Mouse (Mus musculus) hindbrain, embryonic 13.5 days (tissue): ENCODE results near the gene Rtn4r. TPM values are rescaled to one million over a fixed set of nuclear protein-coding genes. Genes with fewer than 3 reads are reported as not detected.

Experiments
- ATAC-seq: fragments of 200-750 bp; cut with Nextera tagmentation; 2 replicates; pipeline ENCODE4 v1.8.0; 2017; ENCODE audit warnings: moderate TSS enrichment; ENCODE audit not compliant: low FRiP score
- H3K27ac ChIP-seq: fragments of 300-500 bp; sonication (generic); 2 replicates; pipeline ENCODE4 v1.5.1; 2015; ENCODE audit warnings: inconsistent platforms, mild to moderate bottlenecking, moderate library complexity
- H3K27me3 ChIP-seq: fragments of 300-500 bp; sonication (generic); 2 replicates; pipeline ENCODE4 v1.6.1; 2015; ENCODE audit warnings: mild to moderate bottlenecking, inconsistent platforms
- H3K36me3 ChIP-seq: fragments of 300-500 bp; sonication (generic); 2 replicates; pipeline ENCODE4 v1.6.1; 2015; ENCODE audit warnings: mild to moderate bottlenecking, inconsistent platforms
- H3K4me1 ChIP-seq: fragments of 300-500 bp; sonication (generic); replicated peaks from 2 replicates; pipeline ENCODE4 v1.6.1; 2015; ENCODE audit warnings: inconsistent platforms
- H3K4me2 ChIP-seq: fragments of 300-500 bp; sonication (generic); 2 replicates; pipeline ENCODE4 v1.6.1; 2015; ENCODE audit warnings: inconsistent platforms, mild to moderate bottlenecking, moderate library complexity
- H3K4me3 ChIP-seq: fragments of 300-500 bp; sonication (generic); 2 replicates; pipeline ENCODE4 v1.5.1; 2015; ENCODE audit warnings: mild to moderate bottlenecking, inconsistent platforms
- H3K9ac ChIP-seq: fragments of 300-500 bp; sonication (generic); 2 replicates; pipeline ENCODE4 v1.6.1; 2015; ENCODE audit warnings: mild to moderate bottlenecking, inconsistent platforms
- H3K9me3 ChIP-seq: fragments of 300-500 bp; sonication (generic); 2 replicates; pipeline ENCODE4 v1.6.1; 2016; ENCODE audit warnings: inconsistent platforms
- WGBS: fragments of 180-500 bp; shearing (Covaris S2); methylation state at CpG from one replicate; pipeline ENCODE4 v1.1.7; 2015; 5-methylcytosine and 5-hydroxymethylcytosine counted together
- polyA plus RNA-seq: library from polyadenylated mRNA; unstranded; fragments of >200 nt; fragmentation: Nextera tagmentation; extraction: Ambion mirVana; gene quantifications from 2 replicates; pipeline ENCODE4 v1.2.1, GENCODE M21; 2015

The Rtn4r gene
- polyA plus RNA-seq, 1 experiment from 2014 or later, result 14.0 TPM

GRCm38 (mm10) chr16:18103808-18104207, 23.6 kb upstream of the Rtn4r start:
- Histone ChIP-seq H3K27ac (no peak overlapping the region), H3K9ac (no peak overlapping the region), H3K4me2 (no peak overlapping the region), H3K36me3 (no peaks in the 10 kb centered on the region), H3K9me3 (no peaks in the 10 kb centered on the region), H3K4me3 (no peak overlapping the region), H3K4me1 (0 out of 2 replicates have a peak, but pooled peaks cover 2% of the 10 kb centered on the region), H3K27me3 (no peaks in the 10 kb centered on the region)
- 42% methylated on average over 6 of the region's 6 CpGs for WGBS
- no peak for ATAC-seq

GRCm38 (mm10) chr16:18108221-18108966, 19.0 kb upstream of the Rtn4r start:
- Histone ChIP-seq H3K27me3 (no peaks in the 10 kb centered on the region), H3K36me3 (no peaks in the 10 kb centered on the region), H3K4me1 (0 out of 2 replicates have a peak, but pooled peaks cover 2% of the 10 kb centered on the region), H3K27ac (no peak overlapping the region), H3K4me2 (no peak overlapping the region), H3K9me3 (no peaks in the 10 kb centered on the region), H3K9ac (no peak overlapping the region), H3K4me3 (no peak overlapping the region)
- WGBS, result 61% methylated on average over 5 of the region's 5 CpGs
- ATAC-seq, result peak; percentile 77

- no peak overlapping the region for H3K27ac ChIP-seq
- no peak overlapping the region for H3K4me2 ChIP-seq
- H3K9me3 ChIP-seq, result no peaks in the 10 kb centered on the region
- no peak for ATAC-seq
- H3K27me3 ChIP-seq, result 0 out of 2 replicates have a peak, but pooled peaks cover 3% of the 10 kb centered on the region
- no peaks in the 10 kb centered on the region for H3K36me3 ChIP-seq
- WGBS, result 91% methylated on average over 7 of the region's 7 CpGs
- no peak overlapping the region for H3K4me3 ChIP-seq
- no peak overlapping the region for H3K9ac ChIP-seq
- no peaks in the 10 kb centered on the region for H3K4me1 ChIP-seq
Observed at GRCm38 (mm10) chr16:18111042-18111441, 16.4 kb upstream of the Rtn4r start.

- H3K4me2 ChIP-seq, result no peak overlapping the region
- H3K36me3 ChIP-seq, result no peaks in the 10 kb centered on the region
- H3K27me3 ChIP-seq, result 0 out of 2 replicates have a peak, but pooled peaks cover 4% of the 10 kb centered on the region
- no peak overlapping the region for H3K27ac ChIP-seq
- H3K9ac ChIP-seq, result no peak overlapping the region
- ATAC-seq, result no peak
- peaks cover 7% of the 10 kb centered on the region; the same call in 1 of the 2 replicates for H3K4me1 ChIP-seq
- no peak overlapping the region for H3K4me3 ChIP-seq
- whole genome bisulfite sequencing, result 73% methylated on average over 4 of the region's 4 CpGs
- H3K9me3 ChIP-seq, result no peaks in the 10 kb centered on the region
Observed at GRCm38 (mm10) chr16:18116467-18116866, 11.0 kb upstream of the Rtn4r start.

GRCm38 (mm10) chr16:18118285-18118684, 9.2 kb upstream of the Rtn4r start:
- ATAC-seq, result no peak
- H3K36me3 ChIP-seq, result no peaks in the 10 kb centered on the region
- H3K4me1 ChIP-seq, result peaks cover 7% of the 10 kb centered on the region; the same call in 1 of the 2 replicates
- 0 out of 2 replicates have a peak, but pooled peaks cover 6% of the 10 kb centered on the region for H3K27me3 ChIP-seq
- no peak overlapping the region for H3K27ac ChIP-seq
- H3K9ac ChIP-seq, result no peak overlapping the region
- 83% methylated on average over 3 of the region's 3 CpGs for WGBS
- no peaks in the 10 kb centered on the region for H3K9me3 ChIP-seq
- H3K4me2 ChIP-seq, result no peak overlapping the region
- no peak overlapping the region for H3K4me3 ChIP-seq

GRCm38 (mm10) chr16:18119031-18119730, 8.3 kb upstream of the Rtn4r start:
- WGBS, result 16% methylated on average over 8 of the region's 8 CpGs
- H3K9ac ChIP-seq, result peak overlapping the region; percentile 49; the same call in 1 of the 2 replicates
- ATAC-seq, result peak; percentile 75

GRCm38 (mm10) chr16:18122740-18123139, 4.7 kb upstream of the Rtn4r start:
- Histone ChIP-seq H3K4me1 (peaks cover 13% of the 10 kb centered on the region; the same call in 1 of the 2 replicates), H3K4me3 (no peak overlapping the region), H3K36me3 (no peaks in the 10 kb centered on the region), H3K9me3 (no peaks in the 10 kb centered on the region), H3K27me3 (peaks cover 22% of the 10 kb centered on the region), H3K27ac (no peak overlapping the region), H3K4me2 (no peak overlapping the region), H3K9ac (no peak overlapping the region)
- 60% methylated on average over 2 of the region's 2 CpGs for WGBS
- ATAC-seq, result no peak

More at GRCm38 (mm10) chr16:18119031-18119730, 8.3 kb upstream of the Rtn4r start:
- H3K9me3 ChIP-seq, result no peaks in the 10 kb centered on the region
- H3K4me2 ChIP-seq, result no peak overlapping the region
- peak overlapping the region; percentile 61; the same call in 1 of the 2 replicates for H3K27ac ChIP-seq
- no peaks in the 10 kb centered on the region for H3K36me3 ChIP-seq
- H3K4me1 ChIP-seq, result peaks cover 7% of the 10 kb centered on the region; the same call in 1 of the 2 replicates
- H3K4me3 ChIP-seq, result no peak overlapping the region
- 0 out of 2 replicates have a peak, but pooled peaks cover 6% of the 10 kb centered on the region for H3K27me3 ChIP-seq

GRCm38 (mm10) chr16:18123471-18123870, 4.0 kb upstream of the Rtn4r start:
- no peak for ATAC-seq
- peaks cover 29% of the 10 kb centered on the region for H3K27me3 ChIP-seq
- H3K4me2 ChIP-seq, result no peak overlapping the region
- H3K4me3 ChIP-seq, result no peak overlapping the region
- no peaks in the 10 kb centered on the region for H3K9me3 ChIP-seq
- H3K4me1 ChIP-seq, result peaks cover 20% of the 10 kb centered on the region
- H3K36me3 ChIP-seq, result no peaks in the 10 kb centered on the region
- no peak overlapping the region for H3K27ac ChIP-seq
- 50% methylated on average over 1 of the region's 1 CpGs for WGBS
- no peak overlapping the region for H3K9ac ChIP-seq

GRCm38 (mm10) chr16:18124040-18124439, 3.4 kb upstream of the Rtn4r start:
- no peaks in the 10 kb centered on the region for H3K36me3 ChIP-seq
- H3K4me3 ChIP-seq, result no peak overlapping the region
- no peak overlapping the region for H3K4me2 ChIP-seq
- H3K9ac ChIP-seq, result no peak overlapping the region
- no peak for ATAC-seq
- H3K27me3 ChIP-seq, result peaks cover 35% of the 10 kb centered on the region
- 84% methylated on average over 4 of the region's 4 CpGs for WGBS
- no peaks in the 10 kb centered on the region for H3K9me3 ChIP-seq
- H3K27ac ChIP-seq, result no peak overlapping the region
- peaks cover 24% of the 10 kb centered on the region for H3K4me1 ChIP-seq

- H3K4me2 ChIP-seq, result no peak overlapping the region
- ATAC-seq, result no peak
- no peak overlapping the region for H3K4me3 ChIP-seq
- 35% methylated on average over 5 of the region's 5 CpGs for WGBS
- H3K9ac ChIP-seq, result no peak overlapping the region
- no peaks in the 10 kb centered on the region for H3K36me3 ChIP-seq
- H3K4me1 ChIP-seq, result peaks cover 25% of the 10 kb centered on the region
- peaks cover 41% of the 10 kb centered on the region for H3K27me3 ChIP-seq
- no peaks in the 10 kb centered on the region for H3K9me3 ChIP-seq
- H3K27ac ChIP-seq, result no peak overlapping the region
Observed at GRCm38 (mm10) chr16:18124626-18125025, 2.8 kb upstream of the Rtn4r start.

GRCm38 (mm10) chr16:18125131-18125530, 2.3 kb upstream of the Rtn4r start:
- WGBS, result 75% methylated on average over 2 of the region's 2 CpGs
- Histone ChIP-seq H3K27ac (no peak overlapping the region), H3K27me3 (peaks cover 42% of the 10 kb centered on the region), H3K4me2 (no peak overlapping the region), H3K9me3 (no peaks in the 10 kb centered on the region), H3K9ac (0 out of 2 replicates have a peak overlapping the region, but pooled peaks have one; percentile 24), H3K36me3 (no peaks in the 10 kb centered on the region), H3K4me3 (no peak overlapping the region), H3K4me1 (peaks cover 28% of the 10 kb centered on the region)
- ATAC-seq, result no peak

GRCm38 (mm10) chr16:18126211-18126610, 1.2 kb upstream of the Rtn4r start:
- 76% methylated on average over 3 of the region's 3 CpGs for WGBS
- Histone ChIP-seq H3K4me1 (peaks cover 39% of the 10 kb centered on the region), H3K27me3 (peaks cover 46% of the 10 kb centered on the region), H3K9ac (no peak overlapping the region), H3K27ac (no peak overlapping the region), H3K9me3 (no peaks in the 10 kb centered on the region), H3K4me2 (no peak overlapping the region), H3K4me3 (no peak overlapping the region), H3K36me3 (no peaks in the 10 kb centered on the region)
- ATAC-seq, result no peak
